Mouse (Mus musculus) thymus, adult 2 months (tissue): ENCODE measurements around the gene Plek. TPM values are rescaled to one million over a fixed set of nuclear protein-coding genes. Genes with fewer than 3 reads are reported as not detected.

Source experiments
- DNase-seq: peaks from one replicate; pipeline ENCODE4 v3.0.0; 2021
- H3K27ac ChIP-seq: fragments of 200-500 bp; 2 replicates; pipeline ENCODE4 v1.5.1; 2012; ENCODE audit warnings: low read length, control low read depth; ENCODE audit not compliant: control insufficient read depth, insufficient read depth
- H3K27me3 ChIP-seq: fragments of 200-500 bp; 2 replicates; pipeline ENCODE4 v1.6.1; 2012; ENCODE audit warnings: mild to moderate bottlenecking, low read length, moderate library complexity, mixed read lengths; ENCODE audit not compliant: control insufficient read depth, insufficient read depth
- H3K36me3 ChIP-seq: fragments of 200-500 bp; 2 replicates; pipeline ENCODE4 v1.6.1; 2012; ENCODE audit warnings: mild to moderate bottlenecking, low read length, moderate library complexity; ENCODE audit not compliant: control insufficient read depth, insufficient read depth
- H3K4me1 ChIP-seq: fragments of 200-500 bp; replicated peaks from 2 replicates; pipeline ENCODE4 v1.6.1; 2012; ENCODE audit warnings: low read length; ENCODE audit not compliant: control insufficient read depth, insufficient read depth
- H3K4me3 ChIP-seq: fragments of 200-500 bp; 2 replicates; pipeline ENCODE4 v1.5.1; 2012; ENCODE audit warnings: mild to moderate bottlenecking, low read length, control low read depth, moderate library complexity; ENCODE audit not compliant: control insufficient read depth, insufficient read depth
- CTCF ChIP-seq: fragments of 200-500 bp; IDR thresholded peaks from 2 replicates; pipeline ENCODE4 v1.5.1; 2012; ENCODE audit warnings: mild to moderate bottlenecking, control low read depth, low read length, moderate library complexity, borderline replicate concordance; ENCODE audit not compliant: control insufficient read depth, poor library complexity, insufficient read depth; ENCODE audit errors: extremely low read depth
- POLR2A ChIP-seq: fragments of 200-500 bp; IDR thresholded peaks from 2 replicates; pipeline ENCODE4 v1.6.1; 2012; ENCODE audit warnings: mild to moderate bottlenecking, low read length, control low read depth, moderate library complexity; ENCODE audit not compliant: control insufficient read depth, poor library complexity, insufficient read depth; ENCODE audit errors: extremely low read depth
- WGBS: fragments of 180-500 bp; shearing (Covaris S2); methylation state at CpG from one replicate; pipeline ENCODE4 v1.1.7; 2018; 5-methylcytosine and 5-hydroxymethylcytosine counted together
- polyA plus RNA-seq: library from polyadenylated mRNA; depleted of rRNA; stranded (reverse); fragments of >200 nt; gene quantifications from 2 replicates; pipeline ENCODE4 v1.2.3, GENCODE M21; 2012

Plek gene
- polyA plus RNA-seq, 1 experiment = 2.9 TPM

GRCm38 (mm10) chr11:16976937-16977336 lies 75.2 kb downstream of the Plek start:
- Histone ChIP-seq H3K27ac (no peak overlapping the region), H3K4me1 (no peaks in the 10 kb centered on the region), H3K4me3 (no peak overlapping the region), H3K27me3 (no peaks in the 10 kb centered on the region), H3K36me3 (no peaks in the 10 kb centered on the region)
- no peak for TF ChIP-seq CTCF
- TF ChIP-seq POLR2A = no peak
- 15% methylated on average over 4 of the region's 4 CpGs for WGBS
- DNase-seq = no peak

DNA sequence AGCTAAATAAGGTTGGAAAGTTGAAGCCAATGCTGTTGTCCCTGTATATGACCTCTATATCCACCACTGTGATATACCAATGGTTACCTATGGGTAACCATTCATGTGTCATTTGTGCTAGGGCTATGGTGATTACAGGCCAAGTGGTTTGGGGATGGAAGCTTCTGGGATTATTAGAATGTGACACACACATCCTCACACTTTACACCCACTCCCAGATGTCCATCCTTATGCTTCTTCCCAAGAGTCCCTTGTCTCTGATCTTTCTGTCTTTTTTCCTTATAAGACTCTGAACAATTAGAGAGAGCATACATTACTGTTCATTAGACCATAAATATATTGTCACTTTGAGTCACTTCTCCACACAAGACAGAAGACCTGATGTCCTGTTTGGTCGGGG lies 79.1 kb downstream of the Plek start:
- no peak overlapping the region for H3K4me3 ChIP-seq
- no peaks in the 10 kb centered on the region for H3K36me3 ChIP-seq
- no peaks in the 10 kb centered on the region for H3K4me1 ChIP-seq
- 95% methylated on average over 1 of the region's 1 CpGs for WGBS
- no peak for TF ChIP-seq POLR2A
- TF ChIP-seq CTCF = no peak
- no peak for DNase-seq
- no peaks in the 10 kb centered on the region for H3K27me3 ChIP-seq
- H3K27ac ChIP-seq = no peak overlapping the region

DNA sequence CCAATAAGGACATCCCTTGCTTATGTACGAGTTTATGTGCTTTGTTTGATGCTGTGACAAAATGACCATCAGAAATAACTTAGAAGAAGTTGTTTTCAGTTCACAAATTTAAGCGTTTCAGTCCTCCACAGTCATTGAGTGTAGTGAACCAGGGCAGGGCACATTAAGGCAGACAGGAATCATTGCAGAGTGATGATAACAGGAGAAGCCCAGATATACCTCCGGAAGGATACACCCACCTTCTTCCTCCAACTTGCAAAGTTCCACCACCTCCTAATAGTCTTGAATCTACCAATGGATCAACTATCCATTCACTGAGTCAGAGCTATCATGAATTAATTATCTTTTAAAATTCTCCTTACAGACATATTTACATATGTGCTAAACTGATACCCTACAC lies 80.2 kb downstream of the Plek start:
- no peaks in the 10 kb centered on the region for H3K27me3 ChIP-seq
- no peak overlapping the region for H3K4me3 ChIP-seq
- DNase-seq = no peak
- no peaks in the 10 kb centered on the region for H3K36me3 ChIP-seq
- no peak overlapping the region for H3K27ac ChIP-seq
- 94% methylated on average over 3 of the region's 3 CpGs for WGBS
- TF ChIP-seq CTCF = no peak
- no peak for TF ChIP-seq POLR2A
- H3K4me1 ChIP-seq = no peaks in the 10 kb centered on the region

- TF ChIP-seq CTCF (no peak), POLR2A (no peak)
- Histone ChIP-seq H3K4me1 (no peaks in the 10 kb centered on the region), H3K36me3 (no peaks in the 10 kb centered on the region), H3K27ac (no peak overlapping the region), H3K4me3 (no peak overlapping the region), H3K27me3 (no peaks in the 10 kb centered on the region)
- WGBS = 30% methylated on average over 2 of the region's 2 CpGs
- no peak for DNase-seq
Measured at GRCm38 (mm10) chr11:16969650-16970049, 82.5 kb downstream of the Plek start.

GRCm38 (mm10) chr11:16967806-16968205 lies 84.4 kb downstream of the Plek start:
- DNase-seq = no peak
- H3K4me1 ChIP-seq = no peaks in the 10 kb centered on the region
- WGBS = 5% methylated on average over 2 of the region's 2 CpGs
- no peaks in the 10 kb centered on the region for H3K36me3 ChIP-seq
- no peaks in the 10 kb centered on the region for H3K27me3 ChIP-seq
- no peak overlapping the region for H3K27ac ChIP-seq
- TF ChIP-seq POLR2A = no peak
- TF ChIP-seq CTCF = no peak
- no peak overlapping the region for H3K4me3 ChIP-seq

GRCm38 (mm10) chr11:16958520-16958919 lies 93.7 kb downstream of the Plek start:
- no peak overlapping the region for H3K27ac ChIP-seq
- no peak overlapping the region for H3K4me3 ChIP-seq
- 98% methylated on average over 1 of the region's 1 CpGs for WGBS
- no peak for DNase-seq
- no peaks in the 10 kb centered on the region for H3K27me3 ChIP-seq
- H3K4me1 ChIP-seq = no peaks in the 10 kb centered on the region
- TF ChIP-seq POLR2A (no peak), CTCF (no peak)
- H3K36me3 ChIP-seq = no peaks in the 10 kb centered on the region

DNA sequence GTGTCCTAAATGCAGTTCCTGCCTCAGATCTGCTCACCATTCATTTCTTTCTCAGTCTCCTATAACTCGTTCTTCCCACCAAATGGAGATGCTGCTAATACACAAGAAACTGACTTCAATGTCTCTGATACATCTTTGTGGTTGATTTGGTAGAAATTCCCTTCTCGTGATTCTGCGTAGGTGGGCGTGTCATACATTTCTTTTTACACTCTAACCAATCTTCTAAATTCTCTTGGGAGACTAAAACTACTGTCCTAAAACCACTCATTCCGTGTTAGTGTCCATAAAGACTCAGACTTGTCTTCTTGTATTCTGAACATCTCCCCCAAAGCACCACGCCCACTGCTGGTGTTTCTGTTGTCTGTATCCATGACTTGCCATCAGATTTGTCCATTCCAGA lies 95.2 kb downstream of the Plek start:
- DNase-seq = no peak
- H3K4me1 ChIP-seq = no peaks in the 10 kb centered on the region
- H3K27me3 ChIP-seq = no peaks in the 10 kb centered on the region
- TF ChIP-seq POLR2A = no peak
- TF ChIP-seq CTCF = no peak
- no peak overlapping the region for H3K27ac ChIP-seq
- no peaks in the 10 kb centered on the region for H3K36me3 ChIP-seq
- 83% methylated on average over 6 of the region's 6 CpGs for WGBS
- no peak overlapping the region for H3K4me3 ChIP-seq
